Mouse (Mus musculus) ES-E14 (cell line): ENCODE measurements at regions not wholly inside any gene's neighbourhood (a gene's known extent, or its start where the extent isn't known, plus 50 kb on each side); places are given as distances from the start of the nearest gene placed in this dataset.

ENCODE experiments used
- HCFC1 ChIP-seq: IDR thresholded peaks from 2 replicates; pipeline ENCODE4 v1.6.1; 2012; ENCODE audit warnings: low read length, inconsistent platforms, borderline replicate concordance; ENCODE audit not compliant: insufficient read depth
- MAFK ChIP-seq: IDR thresholded peaks from 2 replicates; pipeline ENCODE4 v1.6.1; 2014; ENCODE audit warnings: mild to moderate bottlenecking, low read depth, low read length, inconsistent platforms; ENCODE audit not compliant: insufficient read depth
- ZC3H11A ChIP-seq: IDR thresholded peaks from 2 replicates; pipeline ENCODE4 v1.6.1; 2012; ENCODE audit warnings: low read depth, mild to moderate bottlenecking, inconsistent platforms, low read length, borderline replicate concordance

- TF ChIP-seq MAFK (no peak), HCFC1 (no peak), ZC3H11A (no peak)
Observed at GRCm38 (mm10) chr9:83700056-83700455, 106.0 kb downstream of the Elovl4 start.
